Mouse (Mus musculus): ENCODE data around the gene Ccdc105.

DNA sequence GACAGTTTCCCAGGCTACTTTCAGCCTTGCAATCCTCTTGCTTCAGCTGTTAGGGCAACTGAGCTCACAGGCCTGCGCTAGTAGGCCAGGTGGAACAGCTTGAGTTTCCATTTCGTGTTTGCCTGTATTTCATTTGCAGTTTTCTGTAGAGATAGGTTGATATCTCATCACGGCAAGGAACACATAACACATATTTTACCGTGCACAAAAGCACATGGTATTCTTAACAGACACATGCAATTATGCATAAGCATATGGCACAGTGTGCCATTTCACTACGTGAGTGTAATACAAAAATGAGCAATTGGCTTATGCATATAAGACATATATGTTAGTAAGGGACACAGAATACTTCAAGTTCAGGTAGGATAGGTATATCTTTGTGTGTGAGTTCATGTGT lies 25.0 kb downstream of the Ccdc105 start:
- no peak for TF ChIP-seq CTCF (IDR thresholded peaks at IDR 0.05; ENCODE audit: insufficient read depth, low read depth, low read length)
- TF ChIP-seq POLR2A (IDR thresholded peaks at IDR 0.05; ENCODE audit: insufficient read depth, low read depth, low read length): no peak
